Mouse (Mus musculus): Measurements from ENCODE around the gene Vwa8. TPM values are rescaled to one million over a fixed set of nuclear protein-coding genes. Genes with fewer than 3 reads are reported as not detected.
A peak's percentile ranks its signal among the peaks of the same experiment; 100 is the strongest.

Vwa8 gene
- polyA plus RNA-seq, 1 experiment: 75.9 TPM

- WGBS: 88% methylated on average over 4 of the region's 4 CpGs
- Histone ChIP-seq H3K4me3 (ENCODE audit: insufficient read depth, low read depth, low read length) (no peak overlapping the region), H3K4me1 (ENCODE audit: control insufficient read depth, insufficient read depth, low read length) (no peaks in the 10 kb centered on the region), H3K27ac (ENCODE audit: insufficient read depth, low read depth, low read length) (no peak overlapping the region)
- TF ChIP-seq CTCF (IDR thresholded peaks at IDR 0.05; ENCODE audit: insufficient read depth, low read depth, low read length): no peak
These were observed 17.7 kb upstream of the Vwa8 start for GRCm38 (mm10) chr14:78831158-78831557.

DNA sequence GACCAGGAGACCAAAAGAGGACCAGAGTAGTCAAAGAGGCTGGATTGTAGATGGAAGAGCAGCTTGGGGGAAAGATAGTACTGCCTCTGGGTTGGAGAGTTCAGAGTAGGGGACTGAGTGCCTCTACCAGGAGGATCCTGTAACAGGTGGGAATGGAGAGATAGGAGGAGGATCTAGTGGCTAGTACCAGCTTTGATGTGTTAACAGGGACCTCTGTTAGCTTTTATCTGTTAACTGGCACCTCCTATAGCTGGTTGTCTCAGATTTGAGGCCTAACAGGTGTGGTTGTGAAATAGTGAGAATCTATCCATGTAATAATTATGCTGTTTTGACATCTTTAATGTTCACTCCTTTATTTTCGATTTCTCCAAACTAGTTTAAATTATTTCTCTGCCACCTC lies 904 bp upstream of the Vwa8 start:
- whole genome bisulfite sequencing: 85% methylated on average over 1 of the region's 1 CpGs
- TF ChIP-seq CTCF (IDR thresholded peaks at IDR 0.05; ENCODE audit: insufficient read depth, low read depth, low read length): no peak
- TF ChIP-seq POLR2A (IDR thresholded peaks at IDR 0.05; ENCODE audit: insufficient read depth, low read depth, low read length): no peak
- H3K4me1 ChIP-seq (ENCODE audit: control insufficient read depth, insufficient read depth, low read length): peaks cover 4% of the 10 kb centered on the region; the same call in 1 of the 2 replicates
- H3K4me3 ChIP-seq (ENCODE audit: insufficient read depth, low read depth, low read length): no peak overlapping the region
- H3K27ac ChIP-seq (ENCODE audit: insufficient read depth, low read depth, low read length): no peak overlapping the region

- TF ChIP-seq CTCF (IDR thresholded peaks at IDR 0.05; ENCODE audit: insufficient read depth, low read depth, low read length): no peak
- no peak for TF ChIP-seq POLR2A (IDR thresholded peaks at IDR 0.05; ENCODE audit: insufficient read depth, low read depth, low read length)
- peak overlapping the region; percentile 78 for H3K27ac ChIP-seq (ENCODE audit: insufficient read depth, low read depth, low read length)
- H3K4me3 ChIP-seq (ENCODE audit: insufficient read depth, low read depth, low read length): peak overlapping the region; percentile 97
- peaks cover 4% of the 10 kb centered on the region; the same call in 1 of the 2 replicates for H3K4me1 ChIP-seq (ENCODE audit: control insufficient read depth, insufficient read depth, low read length)
- 4% methylated on average over 3 of the region's 3 CpGs for WGBS
These were observed 375 bp upstream of the Vwa8 start for GRCm38 (mm10) chr14:78848477-78848876.

DNA sequence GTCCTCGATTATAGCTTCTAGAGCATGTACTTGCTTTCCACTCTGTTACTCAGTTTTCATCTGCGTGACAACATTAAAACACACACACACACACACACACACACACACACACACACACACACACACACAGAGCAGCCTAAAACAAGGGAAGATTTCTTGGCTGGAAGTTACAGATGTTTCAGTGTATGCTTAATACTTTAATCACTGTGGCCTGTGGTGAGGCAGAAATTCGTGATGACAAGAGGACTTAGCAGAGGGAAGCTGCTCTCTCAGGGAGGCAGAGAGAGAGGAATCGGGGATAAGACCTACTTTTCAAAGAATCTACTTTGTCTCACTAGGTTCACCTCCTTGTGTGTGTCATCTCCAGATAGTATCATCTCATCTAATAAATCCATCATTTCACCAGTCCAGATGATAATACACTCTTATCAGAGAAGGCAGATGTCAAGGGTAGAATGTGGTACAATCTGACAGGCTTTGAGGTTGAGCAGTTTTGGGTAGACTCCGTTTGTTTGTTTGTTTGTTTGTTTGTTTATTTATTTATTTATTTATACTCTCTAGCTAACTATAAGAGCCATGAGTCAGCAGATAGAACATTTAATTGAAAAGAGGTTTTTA lies 1.2 kb downstream of the Vwa8 start:
- TF ChIP-seq CTCF (IDR thresholded peaks at IDR 0.05; ENCODE audit: insufficient read depth, low read depth, low read length): no peak
- no peak for TF ChIP-seq POLR2A (IDR thresholded peaks at IDR 0.05; ENCODE audit: insufficient read depth, low read depth, low read length)
- peaks cover 4% of the 10 kb centered on the region; the same call in 1 of the 2 replicates for H3K4me1 ChIP-seq (ENCODE audit: control insufficient read depth, insufficient read depth, low read length)
- WGBS: 31% methylated on average over 5 of the region's 5 CpGs
- H3K4me3 ChIP-seq (ENCODE audit: insufficient read depth, low read depth, low read length): no peak overlapping the region
- H3K27ac ChIP-seq (ENCODE audit: insufficient read depth, low read depth, low read length): no peak overlapping the region

GRCm38 (mm10) chr14:78850666-78851065 lies 1.8 kb downstream of the Vwa8 start:
- H3K4me3 ChIP-seq (ENCODE audit: insufficient read depth, low read depth, low read length): no peak overlapping the region
- H3K27ac ChIP-seq (ENCODE audit: insufficient read depth, low read depth, low read length): no peak overlapping the region
- 62% methylated on average over 8 of the region's 8 CpGs for WGBS
- H3K4me1 ChIP-seq (ENCODE audit: control insufficient read depth, insufficient read depth, low read length): peaks cover 4% of the 10 kb centered on the region; the same call in 1 of the 2 replicates
- TF ChIP-seq POLR2A (IDR thresholded peaks at IDR 0.05; ENCODE audit: insufficient read depth, low read depth, low read length): no peak

DNA sequence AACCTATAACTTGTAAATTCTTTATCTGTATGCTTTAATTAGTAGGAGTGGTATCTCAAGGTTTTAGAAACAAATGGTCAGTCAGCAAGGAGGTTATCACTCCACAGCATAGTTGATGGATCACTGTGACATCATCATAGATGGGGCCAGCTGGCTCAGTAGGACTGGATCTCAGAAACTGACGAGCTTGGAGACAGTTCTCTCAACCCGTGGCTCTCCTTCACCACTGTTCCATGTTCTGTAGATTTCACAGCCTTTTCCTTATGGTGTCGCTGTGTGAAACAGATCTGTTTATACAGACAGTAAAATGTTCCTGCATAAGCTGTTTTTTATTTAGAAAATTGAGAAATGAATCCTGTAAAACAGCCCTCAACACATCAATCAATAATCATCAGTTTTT lies 2.5 kb downstream of the Vwa8 start:
- 69% methylated on average over 3 of the region's 3 CpGs for WGBS
- no peak overlapping the region for H3K4me3 ChIP-seq (ENCODE audit: insufficient read depth, low read depth, low read length)
- no peak overlapping the region for H3K27ac ChIP-seq (ENCODE audit: insufficient read depth, low read depth, low read length)
- H3K4me1 ChIP-seq (ENCODE audit: control insufficient read depth, insufficient read depth, low read length): peaks cover 4% of the 10 kb centered on the region; the same call in 1 of the 2 replicates
- TF ChIP-seq CTCF (IDR thresholded peaks at IDR 0.05; ENCODE audit: insufficient read depth, low read depth, low read length): no peak
- TF ChIP-seq POLR2A (IDR thresholded peaks at IDR 0.05; ENCODE audit: insufficient read depth, low read depth, low read length): no peak

DNA sequence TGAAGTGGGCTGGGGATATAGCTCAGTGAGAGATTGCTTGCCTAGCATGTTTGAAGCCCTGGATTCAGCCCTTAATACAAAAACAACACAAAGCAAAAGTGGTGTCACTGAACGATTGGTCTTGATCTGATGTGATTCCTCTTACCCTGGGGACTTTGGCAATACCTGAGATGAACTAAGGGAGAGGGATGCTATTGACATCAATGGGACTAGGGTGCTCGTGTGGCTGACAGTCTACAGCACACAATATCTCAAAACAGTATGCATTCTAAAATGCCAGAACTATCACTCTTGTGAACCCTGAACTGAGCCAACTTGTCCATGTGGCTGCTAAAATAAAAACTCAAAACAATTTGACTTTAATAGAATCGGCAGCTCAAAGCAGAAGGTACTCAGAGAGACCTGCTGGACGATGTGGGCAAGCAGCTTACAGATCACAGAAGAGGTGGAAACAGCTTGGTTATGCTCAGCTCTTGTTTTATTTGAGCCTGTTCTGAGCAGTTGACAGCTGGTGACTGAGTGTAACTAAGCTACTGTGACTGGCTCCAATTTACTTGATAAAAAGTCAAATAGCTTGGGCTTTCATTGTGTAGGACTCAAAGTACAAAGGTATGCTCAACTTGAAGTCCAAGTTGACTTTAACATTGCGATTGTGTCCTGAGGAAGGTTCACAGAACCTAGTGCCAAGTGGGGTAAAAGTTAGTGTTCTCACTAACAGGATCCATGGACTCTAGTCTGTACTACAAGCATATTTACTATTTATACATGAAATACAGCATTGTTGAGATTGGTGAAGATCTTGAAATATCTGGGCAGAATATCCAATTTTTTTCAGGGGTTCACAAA lies 3.8 kb downstream of the Vwa8 start:
- TF ChIP-seq CTCF (IDR thresholded peaks at IDR 0.05; ENCODE audit: insufficient read depth, low read depth, low read length) (no peak), POLR2A (IDR thresholded peaks at IDR 0.05; ENCODE audit: insufficient read depth, low read depth, low read length) (no peak)
- H3K4me1 ChIP-seq (ENCODE audit: control insufficient read depth, insufficient read depth, low read length): peaks cover 4% of the 10 kb centered on the region; the same call in 1 of the 2 replicates
- WGBS: 91% methylated on average over 5 of the region's 5 CpGs
- no peak overlapping the region for H3K4me3 ChIP-seq (ENCODE audit: insufficient read depth, low read depth, low read length)
- no peak overlapping the region for H3K27ac ChIP-seq (ENCODE audit: insufficient read depth, low read depth, low read length)

GRCm38 (mm10) chr14:78861156-78861555 lies 12.3 kb downstream of the Vwa8 start:
- Histone ChIP-seq H3K4me3 (ENCODE audit: insufficient read depth, low read depth, low read length) (no peak overlapping the region), H3K27ac (ENCODE audit: insufficient read depth, low read depth, low read length) (no peak overlapping the region), H3K4me1 (ENCODE audit: control insufficient read depth, insufficient read depth, low read length) (no peaks in the 10 kb centered on the region)
- WGBS: 95% methylated on average over 5 of the region's 5 CpGs
- no peak for TF ChIP-seq CTCF (IDR thresholded peaks at IDR 0.05; ENCODE audit: insufficient read depth, low read depth, low read length)

DNA sequence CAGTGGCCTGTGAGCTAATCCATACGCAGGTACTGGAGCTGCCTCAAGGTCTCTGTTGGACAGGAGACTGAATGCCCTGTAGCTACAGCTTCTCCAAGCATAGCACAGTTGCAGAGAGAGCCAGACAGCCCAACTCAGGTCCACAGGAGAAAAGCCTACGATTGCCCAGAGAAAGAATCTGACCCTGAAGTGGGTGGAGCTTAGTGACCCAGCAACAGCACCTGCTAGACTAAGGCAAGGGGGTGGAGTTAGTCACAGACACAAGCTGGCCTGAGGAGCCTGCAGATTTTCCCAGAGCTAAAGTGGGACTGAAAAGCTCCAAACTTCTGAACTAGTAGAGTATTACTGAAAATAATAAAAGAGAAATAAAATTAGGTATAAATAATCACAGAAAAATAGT lies 21.2 kb downstream of the Vwa8 start:
- Histone ChIP-seq H3K4me1 (ENCODE audit: control insufficient read depth, insufficient read depth, low read length) (no peaks in the 10 kb centered on the region), H3K27ac (ENCODE audit: insufficient read depth, low read depth, low read length) (no peak overlapping the region), H3K4me3 (ENCODE audit: insufficient read depth, low read depth, low read length) (no peak overlapping the region)
- 51% methylated on average over 2 of the region's 2 CpGs for WGBS
- TF ChIP-seq CTCF (IDR thresholded peaks at IDR 0.05; ENCODE audit: insufficient read depth, low read depth, low read length) (no peak), POLR2A (IDR thresholded peaks at IDR 0.05; ENCODE audit: insufficient read depth, low read depth, low read length) (no peak)

Data from olfactory bulb, adult 2 months (tissue).